Mouse (Mus musculus): ENCODE measurements at regions not wholly inside any gene's neighbourhood (a gene's known extent, or its start where the extent isn't known, plus 50 kb on each side); places are given as distances from the start of the nearest gene placed in this dataset.

DNA sequence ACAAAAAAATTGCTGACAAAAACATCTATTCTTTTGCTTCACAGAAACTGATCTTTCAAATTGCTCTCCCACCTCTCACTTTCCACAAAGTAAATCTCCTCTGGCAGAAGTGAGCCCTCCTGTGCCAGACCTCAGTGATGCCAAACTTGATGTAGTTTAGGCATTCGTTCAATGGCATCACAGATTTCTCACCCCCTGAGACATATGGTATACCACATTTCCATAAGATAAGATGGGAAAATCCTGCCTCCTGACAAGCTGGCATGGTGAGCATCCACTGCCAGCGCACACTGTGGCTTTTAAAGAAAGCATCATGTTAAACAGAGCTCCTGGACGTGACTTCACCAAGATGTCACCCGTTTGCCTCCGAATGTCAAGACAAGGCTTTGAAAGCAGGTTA is 2257.2 kb upstream of the Gm7489 start:
- ATAC-seq (replicated peaks; ENCODE audit: low read depth, poor library complexity, severe bottlenecking) = no peak

DNA sequence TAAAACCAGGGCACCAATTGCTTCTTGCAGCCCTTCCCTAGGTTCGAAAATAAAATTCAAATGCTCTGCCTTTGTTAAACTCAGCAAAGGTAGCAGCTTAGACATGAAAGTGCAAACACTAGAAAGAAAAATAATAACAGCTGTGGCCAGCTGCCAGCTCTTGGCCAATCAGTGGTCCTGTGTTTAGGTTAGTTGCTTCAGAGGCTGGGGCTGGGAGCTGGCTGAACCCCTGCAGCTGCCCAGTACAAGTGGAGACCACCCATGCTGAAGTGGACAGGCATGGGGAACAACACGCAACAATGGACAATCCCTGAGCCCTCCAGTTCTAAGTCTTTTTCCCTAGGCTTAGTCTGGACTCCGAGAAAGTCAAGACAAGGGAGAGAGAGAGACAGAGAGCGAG is 2256.2 kb upstream of the Gm7489 start:
- ATAC-seq (replicated peaks; ENCODE audit: low read depth, poor library complexity, severe bottlenecking) = no peak

DNA sequence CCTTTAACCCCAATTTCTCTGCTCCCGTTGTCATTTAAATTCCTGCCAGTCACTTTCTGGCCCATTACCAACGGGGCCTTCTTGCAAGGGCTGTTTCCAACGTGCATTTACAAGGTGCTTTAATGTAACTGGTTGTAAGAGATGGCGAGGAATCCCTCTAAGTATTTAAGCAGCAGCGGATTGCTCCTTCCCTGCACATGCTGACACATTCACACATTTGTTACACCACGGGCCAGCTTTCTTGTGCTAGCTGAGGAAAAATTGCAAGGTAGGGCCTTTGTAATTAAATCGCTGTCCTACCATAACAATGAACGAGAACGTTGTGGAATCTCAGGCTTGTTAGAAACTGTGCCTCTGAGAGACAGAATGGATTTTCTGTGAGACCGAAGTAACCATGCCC is 2252.8 kb upstream of the Gm7489 start:
- no peak for ATAC-seq (replicated peaks; ENCODE audit: low read depth, poor library complexity, severe bottlenecking)

DNA sequence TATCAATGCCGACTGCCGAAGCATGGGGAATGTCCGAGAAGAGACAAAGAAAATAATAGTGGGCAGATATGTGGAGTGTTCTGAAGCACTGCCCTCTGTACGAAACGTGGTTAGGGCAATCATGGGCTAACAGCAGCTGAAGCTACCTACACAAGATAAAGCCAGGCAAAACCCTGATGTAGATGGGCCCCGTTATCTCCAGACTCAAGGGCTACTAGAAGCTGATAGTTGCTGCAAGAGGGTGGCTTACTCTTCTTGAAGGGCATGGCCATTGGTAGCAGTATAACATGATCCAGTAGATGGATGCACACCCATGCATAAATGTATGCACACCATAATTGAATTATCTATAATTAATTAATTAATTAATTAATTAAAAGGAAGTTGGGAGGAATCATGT is 2251.6 kb upstream of the Gm7489 start:
- no peak for ATAC-seq (replicated peaks; ENCODE audit: low read depth, poor library complexity, severe bottlenecking)

- no peak for ATAC-seq (replicated peaks; ENCODE audit: low read depth, poor library complexity, severe bottlenecking)
Observed at GRCm38 (mm10) chr15:51634726-51635125, 2250.0 kb upstream of the Gm7489 start.

GRCm38 (mm10) chr15:51635129-51635920 is 2249.4 kb upstream of the Gm7489 start:
- no peak for ATAC-seq (replicated peaks; ENCODE audit: low read depth, poor library complexity, severe bottlenecking)

DNA sequence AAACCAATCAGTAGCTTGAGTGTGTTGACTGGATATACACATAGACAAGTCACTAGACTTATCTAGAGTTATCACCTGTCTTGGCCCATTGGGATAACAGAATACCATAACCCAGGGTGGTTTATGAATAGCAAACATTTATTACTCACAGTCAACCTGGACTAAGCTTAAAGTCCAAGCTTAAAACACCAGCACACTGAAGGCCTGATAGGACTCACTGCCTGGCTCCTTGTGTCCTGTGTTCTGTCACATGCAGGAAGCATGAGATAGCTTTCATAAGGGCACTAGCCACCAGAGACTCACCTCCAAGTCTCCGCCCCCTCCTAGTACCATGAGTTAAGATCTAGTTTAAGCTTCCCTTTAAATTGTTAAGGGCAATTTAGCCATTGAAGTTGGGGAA is 2247.1 kb upstream of the Gm7489 start:
- no peak for ATAC-seq (replicated peaks; ENCODE audit: low read depth, poor library complexity, severe bottlenecking)

GRCm38 (mm10) chr15:51643772-51644311 is 2240.9 kb upstream of the Gm7489 start:
- ATAC-seq (replicated peaks; ENCODE audit: low read depth, poor library complexity, severe bottlenecking) = no peak

GRCm38 (mm10) chr15:51646304-51646703 is 2238.4 kb upstream of the Gm7489 start:
- no peak for ATAC-seq (replicated peaks; ENCODE audit: low read depth, poor library complexity, severe bottlenecking)

- ATAC-seq (replicated peaks; ENCODE audit: low read depth, poor library complexity, severe bottlenecking) = no peak
Observed at GRCm38 (mm10) chr15:51652497-51652896, 2232.2 kb upstream of the Gm7489 start.

GRCm38 (mm10) chr15:51657621-51658020 is 2227.1 kb upstream of the Gm7489 start:
- no peak for ATAC-seq (replicated peaks; ENCODE audit: low read depth, poor library complexity, severe bottlenecking)

GRCm38 (mm10) chr15:51668340-51668739 is 2216.4 kb upstream of the Gm7489 start:
- ATAC-seq (replicated peaks; ENCODE audit: low read depth, poor library complexity, severe bottlenecking) = no peak

GRCm38 (mm10) chr15:51671667-51672372 is 2212.9 kb upstream of the Gm7489 start:
- ATAC-seq (replicated peaks; ENCODE audit: low read depth, poor library complexity, severe bottlenecking) = no peak

DNA sequence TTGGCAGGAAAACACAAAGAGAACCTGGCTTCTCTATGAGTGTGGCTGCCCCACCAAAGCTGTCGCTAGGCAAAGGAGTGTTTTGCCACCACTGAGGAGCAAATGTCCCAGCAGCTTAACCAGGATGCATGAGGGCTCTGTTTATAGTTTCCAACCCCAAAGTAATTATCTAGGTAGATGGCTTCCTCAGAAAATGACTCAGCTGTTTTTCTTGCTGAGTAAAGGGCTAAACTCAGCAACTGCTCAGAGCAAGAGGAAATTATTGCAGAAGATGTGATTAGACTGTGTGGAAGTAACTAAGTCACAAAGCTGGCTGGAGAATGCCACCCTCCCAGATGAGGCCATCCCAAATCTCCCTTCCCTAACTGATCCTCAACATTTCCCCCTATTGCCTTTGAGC is 2211.2 kb upstream of the Gm7489 start:
- ATAC-seq (replicated peaks; ENCODE audit: low read depth, poor library complexity, severe bottlenecking) = peak; percentile 84

DNA sequence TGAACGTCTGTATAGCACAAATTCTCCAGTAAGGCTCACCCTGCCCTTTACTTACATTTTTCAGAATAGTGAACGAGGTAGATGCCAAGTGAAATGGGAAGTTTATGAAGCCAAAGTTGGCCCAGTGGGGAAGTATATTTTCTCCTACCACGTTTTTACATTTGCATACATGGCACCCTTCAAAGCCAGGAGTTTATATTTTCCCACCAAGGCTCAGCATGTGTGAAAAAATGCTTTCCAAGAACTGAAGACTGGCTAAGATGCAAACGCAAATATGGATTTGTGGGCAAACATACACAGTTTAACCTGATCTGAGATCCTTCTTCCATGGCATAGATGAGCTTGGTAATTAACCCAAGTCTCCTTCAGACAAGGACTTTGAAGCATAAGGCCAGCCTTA is 2209.4 kb upstream of the Gm7489 start:
- no peak for ATAC-seq (replicated peaks; ENCODE audit: low read depth, poor library complexity, severe bottlenecking)

DNA sequence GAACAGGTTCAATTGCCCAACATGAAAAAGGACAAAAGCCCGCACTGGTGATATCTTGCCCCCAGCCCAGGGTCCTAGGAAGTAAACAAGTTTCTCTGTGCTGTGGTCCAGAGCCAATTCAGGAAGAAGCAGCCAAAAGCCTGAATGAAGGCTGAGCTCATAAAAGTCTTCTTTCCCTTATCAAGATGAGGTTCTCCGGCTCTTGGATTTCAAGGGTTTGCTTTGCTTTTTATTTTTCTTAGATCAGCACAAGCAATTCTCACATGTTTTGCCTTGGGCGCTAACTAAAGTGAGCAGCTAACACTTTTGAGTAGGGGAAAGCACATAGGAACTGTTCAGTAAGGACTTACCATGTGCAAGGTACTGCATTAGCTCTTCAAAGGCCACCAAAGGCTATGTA is 2208.0 kb upstream of the Gm7489 start:
- no peak for ATAC-seq (replicated peaks; ENCODE audit: low read depth, poor library complexity, severe bottlenecking)

- ATAC-seq (replicated peaks; ENCODE audit: low read depth, poor library complexity, severe bottlenecking) = no peak
Observed at GRCm38 (mm10) chr15:51677266-51677665, 2207.4 kb upstream of the Gm7489 start.

DNA sequence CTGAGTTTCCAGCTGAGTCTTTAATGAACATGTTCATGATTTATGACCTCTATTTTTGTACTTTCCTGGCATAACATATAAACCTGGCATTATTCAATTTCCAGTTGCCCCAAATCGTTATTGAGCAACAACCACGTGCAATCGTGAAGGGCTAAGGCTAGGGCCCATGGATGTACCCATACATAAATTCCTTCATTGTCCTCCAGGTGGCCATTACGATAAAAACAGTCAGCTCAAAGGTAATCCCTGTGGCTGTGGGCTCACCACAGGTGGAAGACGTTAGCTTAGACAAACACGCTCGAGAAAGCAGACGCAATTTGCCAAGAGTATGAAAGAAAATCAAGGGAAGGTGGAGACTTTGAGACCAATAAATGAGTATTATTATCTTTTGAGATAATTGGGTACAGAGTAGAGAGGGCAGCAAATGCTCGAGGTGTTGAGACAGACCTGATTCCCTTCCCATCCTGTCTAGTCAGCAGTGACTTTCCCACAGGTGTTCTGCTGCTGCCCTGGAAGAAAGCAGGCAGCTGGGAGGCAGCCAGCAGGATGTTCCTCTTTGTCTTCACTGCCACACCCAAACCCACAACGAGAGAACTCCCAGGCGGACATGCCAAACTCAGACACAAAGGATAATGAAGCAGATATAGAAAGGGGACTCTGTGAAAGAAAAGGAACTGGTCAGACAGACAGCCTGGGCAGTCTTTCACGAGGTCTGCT is 2205.4 kb upstream of the Gm7489 start:
- peak; percentile 30 for ATAC-seq (replicated peaks; ENCODE audit: low read depth, poor library complexity, severe bottlenecking)

GRCm38 (mm10) chr15:51680494-51680893 is 2204.2 kb upstream of the Gm7489 start:
- ATAC-seq (replicated peaks; ENCODE audit: low read depth, poor library complexity, severe bottlenecking) = no peak

DNA sequence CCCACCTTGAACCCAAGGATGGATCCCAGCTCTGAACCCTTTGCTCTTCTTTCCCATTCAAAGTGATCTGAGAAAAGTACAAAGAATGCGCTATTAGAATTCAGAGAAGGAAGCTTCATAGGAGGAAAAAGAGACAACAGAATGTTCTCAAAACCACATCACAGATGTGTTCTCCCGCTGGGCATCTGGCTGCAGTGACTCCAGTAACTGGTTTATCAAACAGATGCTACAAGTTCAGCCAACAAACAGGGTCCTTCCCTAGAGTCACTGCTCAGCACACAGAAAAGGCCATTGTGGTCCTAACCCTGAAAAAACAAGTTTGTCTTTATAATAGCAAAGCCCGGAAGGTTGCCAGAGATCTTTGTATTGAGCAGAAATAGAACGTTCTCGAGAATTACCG is 2203.5 kb upstream of the Gm7489 start:
- no peak for ATAC-seq (replicated peaks; ENCODE audit: low read depth, poor library complexity, severe bottlenecking)

GRCm38 (mm10) chr15:51682331-51682730 is 2202.4 kb upstream of the Gm7489 start:
- no peak for ATAC-seq (replicated peaks; ENCODE audit: low read depth, poor library complexity, severe bottlenecking)
